ENCODE assay signal across 21 mouse cellular contexts in the genomic region with DNA sequence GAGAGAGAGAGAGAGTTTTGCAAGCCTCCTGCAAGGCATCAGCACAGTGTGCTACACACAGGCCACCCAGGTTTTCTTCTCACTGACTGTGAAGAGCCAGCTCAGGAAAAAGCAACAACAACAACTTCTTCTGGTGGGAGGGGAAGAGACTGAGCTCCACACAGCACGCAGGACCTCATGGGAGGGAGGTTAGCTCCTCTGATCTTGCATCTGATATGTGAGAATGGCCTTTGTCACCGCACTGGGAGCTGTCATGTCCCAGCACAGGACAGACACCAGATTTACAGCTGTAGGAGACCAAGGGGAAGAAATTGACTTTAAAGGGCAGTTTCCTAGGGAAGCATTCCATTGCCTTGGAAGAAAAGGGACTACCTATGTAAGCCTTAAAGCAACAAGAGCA. TPM values are rescaled to one million over a fixed set of nuclear protein-coding genes. Genes with fewer than 3 reads are reported as not detected.
DNase-seq lines count a peak whose midpoint lies in the region; ATAC-seq and TF ChIP-seq lines count a peak whose summit lies in the region.
"Had no signal": no experiment of that assay in that cellular context is flagged by ENCODE, and none has a peak within 500 bp of the region (broad histone marks: within the 10 kb centered on the region; RNA-seq: fewer than 3 reads in every experiment).

No protein-coding gene starts in this region.

- peaks cover 17% of the 10 kb centered on the region for H3K27me3 ChIP-seq in heart, embryonic 10.5 days (ENCODE audit: insufficient read depth, poor library complexity, severe bottlenecking)
- H3K27me3 ChIP-seq in kidney, embryonic 15.5 days: no peaks in the 10 kb centered on the region
- H3K27me3 ChIP-seq in kidney, adult 2 months (replicated peaks; ENCODE audit: control insufficient read depth, insufficient read depth, low read length): no peaks in the 10 kb centered on the region
- H3K27me3 ChIP-seq in neural tube, embryonic 11.5 days (ENCODE audit: control insufficient read depth, insufficient read depth, low read length): no peaks in the 10 kb centered on the region
- H3K27me3 ChIP-seq: forebrain, embryonic 13.5 days had no signal

- H3K4me3 ChIP-seq in heart, embryonic 10.5 days: no peak overlapping the region
- no peak overlapping the region for H3K4me3 ChIP-seq in kidney, embryonic 15.5 days (replicated peaks)
- H3K4me3 ChIP-seq in kidney, adult 2 months (ENCODE audit: insufficient read depth, low read depth, low read length): no peak overlapping the region
- no peak overlapping the region for H3K4me3 ChIP-seq in neural tube, embryonic 11.5 days (ENCODE audit: low read depth, low read length)
- H3K4me3 ChIP-seq: forebrain, embryonic 13.5 days had no signal

- peak; percentile 66; the same call in 1 of the 2 replicates for ATAC-seq in kidney, embryonic 15.5 days (replicated peaks; ENCODE audit: low FRiP score)
- no peak for ATAC-seq in neural tube, embryonic 11.5 days (ENCODE audit: insufficient read depth, low FRiP score, low TSS enrichment)
- ATAC-seq in activated CD4-positive, CD25-positive, alpha-beta regulatory T cell, adult 4 months: no peak
- ATAC-seq: forebrain, embryonic 13.5 days; forebrain, postnatal 0 days; Patski had no signal

- 6% methylated on average over 2 of the region's 2 CpGs for WGBS in heart, embryonic 10.5 days
- 20% methylated on average over 2 of the region's 2 CpGs for WGBS in kidney, embryonic 15.5 days
- WGBS in kidney, adult 2 months: 54% methylated on average over 2 of the region's 2 CpGs
- WGBS in neural tube, embryonic 11.5 days: 6% methylated on average over 2 of the region's 2 CpGs

- 0 out of 2 replicates have a peak overlapping the region, but pooled peaks have one; percentile 16 for H3K27ac ChIP-seq in heart, embryonic 10.5 days
- H3K27ac ChIP-seq in kidney, embryonic 15.5 days: peak overlapping the region; percentile 28; the same call in 1 of the 2 replicates
- no peak overlapping the region for H3K27ac ChIP-seq in kidney, adult 2 months (ENCODE audit: insufficient read depth, low read depth, low read length)
- 0 out of 2 replicates have a peak overlapping the region, but pooled peaks have one; percentile 8 for H3K27ac ChIP-seq in neural tube, embryonic 11.5 days (ENCODE audit: low read depth, low read length)
- H3K27ac ChIP-seq: hindbrain, postnatal 0 days had no signal

- no peak overlapping the region for H3K9ac ChIP-seq in kidney, embryonic 15.5 days
- H3K9ac ChIP-seq in neural tube, embryonic 11.5 days (ENCODE audit: low read length): no peak overlapping the region
- H3K9ac ChIP-seq: forebrain, embryonic 13.5 days; forebrain, postnatal 0 days had no signal

- TF ChIP-seq CTCF in kidney, adult 2 months (conservative IDR thresholded peaks at IDR 0.05; ENCODE audit: insufficient read depth, insufficient read length, low read depth, low read length): no peak

- no peak for DNase-seq in heart, embryonic 10.5 days (ENCODE audit: low spot score)
- no peak for DNase-seq in heart, postnatal 4 days
- DNase-seq in kidney, adult 2 months: no peak
- DNase-seq in neural tube, embryonic 11.5 days (ENCODE audit: low spot score): no peak
- DNase-seq in neural tube, embryonic 10.5 days (ENCODE audit: extremely low spot score, low spot score): no peak
- DNase-seq: adrenal gland, adult 2 months; adrenal gland, postnatal 25 days; cerebellum, adult 18-20 months; cerebellum, adult 9-11 months; cerebellum, postnatal 36 days; forebrain, postnatal 0 days; gastrocnemius, postnatal 36 days; heart, adult 11 months; heart, postnatal 10 days had no signal

- H3K9me3 ChIP-seq in heart, embryonic 10.5 days: no peaks in the 10 kb centered on the region
- H3K9me3 ChIP-seq in kidney, embryonic 15.5 days (replicated peaks): no peaks in the 10 kb centered on the region
- no peaks in the 10 kb centered on the region for H3K9me3 ChIP-seq in neural tube, embryonic 11.5 days (ENCODE audit: control insufficient read depth, low read length)
- H3K9me3 ChIP-seq: forebrain, embryonic 13.5 days had no signal

- TF ChIP-seq POLR2A in kidney, adult 2 months (IDR thresholded peaks at IDR 0.05; ENCODE audit: low read depth, low read length): no peak

- no peak overlapping the region for H3K4me2 ChIP-seq in kidney, embryonic 15.5 days
- no peak overlapping the region for H3K4me2 ChIP-seq in neural tube, embryonic 11.5 days (ENCODE audit: low read depth)
- H3K4me2 ChIP-seq: forebrain, embryonic 13.5 days had no signal

- H3K36me3 ChIP-seq in heart, embryonic 10.5 days: no peaks in the 10 kb centered on the region
- H3K36me3 ChIP-seq in kidney, embryonic 15.5 days: no peaks in the 10 kb centered on the region
- H3K36me3 ChIP-seq in kidney, adult 2 months (ENCODE audit: control insufficient read depth, insufficient read depth, low read length): no peaks in the 10 kb centered on the region
- H3K36me3 ChIP-seq in neural tube, embryonic 11.5 days (ENCODE audit: control insufficient read depth, insufficient read depth, low read length): no peaks in the 10 kb centered on the region

- H3K4me1 ChIP-seq in heart, embryonic 10.5 days: peaks cover 17% of the 10 kb centered on the region
- peaks cover 29% of the 10 kb centered on the region for H3K4me1 ChIP-seq in kidney, embryonic 15.5 days
- no peaks in the 10 kb centered on the region for H3K4me1 ChIP-seq in kidney, adult 2 months (ENCODE audit: control insufficient read depth, insufficient read depth, low read length)
- peaks cover 8% of the 10 kb centered on the region; the same call in 1 of the 2 replicates for H3K4me1 ChIP-seq in neural tube, embryonic 11.5 days (ENCODE audit: control insufficient read depth, insufficient read depth, low read length)

RNA-seq across cellular contexts. Expression of gene Slit1, which starts 20.1 kb away (rescaled TPM):
- polyA plus RNA-seq in heart, embryonic 10.5 days (2016; fragmentation: Nextera tagmentation; extraction: Ambion mirVana): 0.21 and 0.87 TPM in 2 replicates
- not detected for total RNA-seq in heart, postnatal 4 days (2021)
- polyA plus RNA-seq in kidney, embryonic 15.5 days (2015; fragmentation: Nextera tagmentation; extraction: Ambion mirVana): 6.1 and 6.3 TPM in 2 replicates
- polyA plus RNA-seq in kidney, adult 2 months (2012; rRNA removed): 0.05 and 0.17 TPM in 2 replicates
- 15.3 and 17.0 TPM in 2 replicates for polyA plus RNA-seq in neural tube, embryonic 11.5 days (2014; fragmentation: Nextera tagmentation; extraction: Ambion mirVana)
- polyA plus RNA-seq in activated CD4-positive, CD25-positive, alpha-beta regulatory T cell, adult 4 months (2017; shearing (Covaris generic)): under 1 TPM in 1 of 2 experiments, not detected in 1; 0.08 TPM
- total RNA-seq: hematopoietic stem cell, adult 5-6 weeks had no signal
- polyA plus RNA-seq: heart, embryonic 14.5 days had no signal
